Mouse (Mus musculus) thymus, postnatal 36 days (tissue): ENCODE measurements around the gene Ttc4.

Experiments used
- DNase-seq, 2 experiments: peaks; one replicate each; pipeline ENCODE4 v3.0.0; 2022; ENCODE audit warnings: mixed read lengths in 2 of 2

Ttc4 gene

DNA sequence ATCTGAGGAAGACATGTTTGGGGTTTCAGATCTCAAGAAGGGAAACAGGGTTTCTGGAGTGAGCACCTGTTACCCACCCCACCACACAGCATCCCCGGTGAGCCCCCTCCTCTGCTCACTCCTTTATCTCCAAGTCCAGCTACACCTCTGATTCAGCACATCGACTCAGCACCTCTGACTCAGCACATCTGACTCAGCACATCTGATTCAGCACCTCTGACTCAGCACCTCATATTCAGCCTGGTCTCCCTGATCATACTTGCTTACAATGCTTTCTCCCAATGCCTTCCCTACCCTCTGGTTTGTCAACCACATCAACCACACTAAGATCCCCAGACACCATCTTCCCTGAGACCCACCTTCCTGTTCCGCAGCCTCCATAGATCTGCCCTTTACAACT lies 65.2 kb downstream of the Ttc4 start:
- peak; percentile 32 to 55 for DNase-seq

DNA sequence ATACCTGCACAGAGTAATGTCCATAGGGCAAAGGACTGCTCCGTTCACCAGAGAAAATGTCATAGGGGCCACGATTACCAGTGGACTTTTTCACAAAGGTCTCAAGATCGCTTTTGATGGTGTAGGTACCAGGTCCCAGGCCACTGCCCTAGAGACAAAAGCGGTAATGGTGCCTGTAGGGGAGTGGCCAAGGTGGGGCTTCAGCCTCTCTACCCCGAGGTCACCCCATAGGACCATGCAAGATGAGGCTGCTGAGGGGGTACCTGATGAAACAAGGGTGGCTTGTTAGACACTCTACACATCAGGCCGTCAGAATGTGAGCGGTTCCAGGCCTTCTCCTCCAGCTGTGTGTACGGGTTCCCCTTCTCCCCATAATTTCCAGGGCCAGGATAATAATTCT lies 65.6 kb downstream of the Ttc4 start:
- no peak for DNase-seq
